Mouse (Mus musculus): Measurements from ENCODE around the gene Lrrc32.
A peak's percentile ranks its signal among the peaks of the same experiment; 100 is the strongest.

- peak in 1 of 2 experiments; percentile 56; a peak in 2 of 4 replicates for TF ChIP-seq CTCF (conservative IDR thresholded peaks at IDR 0.05 in 1 of 2, IDR thresholded peaks at IDR 0.05 in 1 of 2; ENCODE audit: low read depth in 2 of 2, low read length in 2 of 2)
- TF ChIP-seq UBTF (IDR thresholded peaks at IDR 0.05; ENCODE audit: low read depth, low read length), result peak; percentile 25; the same call in 1 of the 2 replicates
- peak; percentile 57; the same call in 1 of the 2 replicates for TF ChIP-seq POLR2A (IDR thresholded peaks at IDR 0.05; ENCODE audit: low read depth, low read length)
- TF ChIP-seq POLR2AphosphoS2 (IDR thresholded peaks at IDR 0.05; ENCODE audit: low read depth, low read length), result no peak
- TF ChIP-seq SMC3 (IDR thresholded peaks at IDR 0.05; ENCODE audit: low read depth, low read length), result peak; percentile 68
- peak; percentile 48 for TF ChIP-seq NRF1 (IDR thresholded peaks at IDR 0.05; ENCODE audit: low read depth, low read length)
- peak; percentile 37 for TF ChIP-seq RAD21 (IDR thresholded peaks at IDR 0.05; ENCODE audit: low read depth, low read length)
- TF ChIP-seq CHD2 (IDR thresholded peaks at IDR 0.05; ENCODE audit: low read length), result peak; percentile 29; the same call in 1 of the 2 replicates
These were observed 571 bp downstream of the Lrrc32 start for GRCm38 (mm10) chr7:98489623-98490084.

Measured in CH12.LX (cell line).